Mouse (Mus musculus) thymus, adult 2 months (tissue): ENCODE measurements around the gene Nhlrc1.

Experiments used
- CTCF ChIP-seq: fragments of 200-500 bp; IDR thresholded peaks from 2 replicates; pipeline ENCODE4 v1.5.1; 2012; ENCODE audit warnings: mild to moderate bottlenecking, control low read depth, low read length, moderate library complexity, borderline replicate concordance; ENCODE audit not compliant: control insufficient read depth, poor library complexity, insufficient read depth; ENCODE audit errors: extremely low read depth
- POLR2A ChIP-seq: fragments of 200-500 bp; IDR thresholded peaks from 2 replicates; pipeline ENCODE4 v1.6.1; 2012; ENCODE audit warnings: mild to moderate bottlenecking, low read length, control low read depth, moderate library complexity; ENCODE audit not compliant: control insufficient read depth, poor library complexity, insufficient read depth; ENCODE audit errors: extremely low read depth

DNA sequence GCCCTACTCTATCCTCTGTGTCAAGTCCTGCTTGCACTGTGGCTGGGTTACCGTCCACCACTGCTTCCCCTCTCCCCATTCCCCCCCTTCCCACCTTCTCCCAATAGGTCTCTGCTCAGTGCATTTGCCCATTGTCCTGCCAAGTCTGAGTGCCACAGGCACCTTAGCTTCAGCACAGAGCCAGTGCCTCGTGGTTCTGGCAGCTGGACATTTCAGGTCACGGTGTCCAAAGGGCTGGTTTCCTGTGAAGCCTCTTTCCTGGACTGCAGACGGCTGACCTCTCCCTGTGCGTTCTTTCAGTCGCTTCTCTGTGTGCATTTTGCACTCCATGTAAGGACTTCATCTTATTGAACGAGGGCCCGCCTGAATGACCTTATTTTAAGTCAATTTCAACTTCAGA lies 26.7 kb downstream of the Nhlrc1 start:
- no peak for TF ChIP-seq POLR2A
- TF ChIP-seq CTCF: no peak
